ENCODE assay signal across 7 mouse cellular contexts in the genomic region with DNA sequence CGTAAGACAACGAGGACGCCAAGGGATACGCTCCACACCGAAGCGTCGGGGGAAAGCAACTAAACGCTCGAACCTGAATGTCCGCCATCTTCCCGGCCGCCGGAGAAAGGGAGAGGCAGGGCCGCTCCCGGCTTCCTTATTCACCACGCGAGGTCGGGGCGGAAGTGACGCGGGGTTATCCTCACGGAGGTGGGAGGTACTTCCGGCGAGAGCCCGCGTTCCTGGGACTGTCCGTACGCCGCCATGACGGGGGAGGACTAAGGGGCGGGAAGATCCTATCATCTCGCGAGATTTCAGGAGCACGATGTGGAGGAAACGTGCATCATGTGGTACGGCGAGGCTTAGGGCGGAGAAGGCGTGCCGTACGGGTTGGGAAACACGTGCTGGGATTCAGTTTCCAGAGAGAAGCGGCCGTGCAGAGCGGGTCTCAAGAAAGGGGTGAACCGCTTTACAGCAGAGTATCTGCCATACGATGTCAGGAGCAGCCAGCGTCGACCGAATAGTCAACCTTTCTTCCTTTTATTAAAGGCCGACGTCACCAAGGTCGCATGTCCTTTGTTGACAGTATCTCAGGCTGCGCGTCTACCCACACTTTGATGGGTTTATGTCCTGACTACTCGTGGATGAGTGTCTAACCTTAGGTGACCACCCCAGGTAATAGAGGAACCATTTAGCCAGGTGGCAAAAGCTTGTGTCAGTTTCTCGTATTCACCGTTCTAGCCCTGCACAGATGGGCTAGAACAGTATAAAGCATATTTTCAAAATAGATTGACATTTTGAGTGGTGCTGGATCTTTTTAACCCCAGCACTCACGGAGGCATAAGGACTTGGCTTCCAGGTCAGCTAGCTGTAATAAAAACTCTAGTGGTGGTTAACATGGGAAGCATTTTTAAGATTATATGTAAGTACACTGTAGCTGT. TPM values are rescaled to one million over a fixed set of nuclear protein-coding genes. Genes with fewer than 3 reads are reported as not detected.
A peak's percentile ranks its signal among the peaks of the same experiment; 100 is the strongest.
DNase-seq lines count a peak whose midpoint lies in the region; ATAC-seq and TF ChIP-seq lines count a peak whose summit lies in the region.

A gene (minus strand): TSS at position 216 of the 920 bp plus-strand sequence.

- H3K27ac ChIP-seq in embryonic facial prominence, embryonic 10.5 days (replicated peaks): peak within 1 kb of the TSS; percentile 96
- H3K27ac ChIP-seq in intestine, postnatal 0 days (ENCODE audit: low read depth, low read length): peak within 1 kb of the TSS; percentile 86
- H3K27ac ChIP-seq in midbrain, embryonic 12.5 days (replicated peaks): peak within 1 kb of the TSS; percentile 85
- peak within 1 kb of the TSS; percentile 75 for H3K27ac ChIP-seq in small intestine, adult 2 months (ENCODE audit: insufficient read depth, low read depth, low read length)

- intact Hi-C loops in left cerebral cortex, postnatal 4 days (cut with DNase I): no loop called here

- no peak for TF ChIP-seq CTCF in intestine, postnatal 0 days (IDR thresholded peaks at IDR 0.05; ENCODE audit: low read depth)
- TF ChIP-seq CTCF in small intestine, adult 2 months (IDR thresholded peaks at IDR 0.05; ENCODE audit: extremely low read depth, insufficient read length, insufficient replicate concordance, low read depth, low read length): no peak

- peak; percentile 99 for DNase-seq in adrenal gland, postnatal 10 days
- DNase-seq in embryonic facial prominence, embryonic 10.5 days (ENCODE audit: low spot score): peak; percentile 99
- peak; percentile 95 for DNase-seq in gonadal fat pad, adult 2 months (ENCODE audit: low read depth)
- peak; percentile 99 for DNase-seq in left cerebral cortex, postnatal 4 days

- peak within 1 kb of the TSS; percentile 88 for H3K9ac ChIP-seq in intestine, postnatal 0 days (ENCODE audit: low read depth, low read length)
- peak within 1 kb of the TSS; percentile 97 for H3K9ac ChIP-seq in midbrain, embryonic 12.5 days (replicated peaks)

- WGBS in embryonic facial prominence, embryonic 10.5 days: under 1% methylated on average over 59 of the region's 59 CpGs
- WGBS in intestine, postnatal 0 days: under 1% methylated on average over 59 of the region's 59 CpGs
- under 1% methylated on average over 59 of the region's 59 CpGs for WGBS in midbrain, embryonic 12.5 days
- under 1% methylated on average over 59 of the region's 59 CpGs for WGBS in small intestine, adult 2 months

- ATAC-seq in intestine, postnatal 0 days: peak; percentile 84
- peak; percentile 80 for ATAC-seq in midbrain, embryonic 12.5 days (ENCODE audit: low FRiP score, low read depth)

- H3K27me3 ChIP-seq in embryonic facial prominence, embryonic 10.5 days (replicated peaks; ENCODE audit: low read depth, poor library complexity, severe bottlenecking): no peaks in the 10 kb centered on the region
- H3K27me3 ChIP-seq in intestine, postnatal 0 days (replicated peaks; ENCODE audit: control insufficient read depth, insufficient read depth, low read length): no peaks in the 10 kb centered on the region
- no peaks in the 10 kb centered on the region for H3K27me3 ChIP-seq in midbrain, embryonic 12.5 days
- H3K27me3 ChIP-seq in small intestine, adult 2 months (ENCODE audit: control insufficient read depth, insufficient read depth, low read length): no peaks in the 10 kb centered on the region

- TF ChIP-seq POLR2A in small intestine, adult 2 months (IDR thresholded peaks at IDR 0.05; ENCODE audit: low read depth, low read length): peak; percentile 51; the same call in 1 of the 2 replicates

- peaks cover 73% of the 10 kb centered on the region for H3K36me3 ChIP-seq in embryonic facial prominence, embryonic 10.5 days (replicated peaks)
- H3K36me3 ChIP-seq in intestine, postnatal 0 days (ENCODE audit: control insufficient read depth, insufficient read depth): peaks cover 58% of the 10 kb centered on the region
- H3K36me3 ChIP-seq in midbrain, embryonic 12.5 days: peaks cover 65% of the 10 kb centered on the region
- H3K36me3 ChIP-seq in small intestine, adult 2 months (ENCODE audit: control insufficient read depth, insufficient read depth, low read length): peaks cover 49% of the 10 kb centered on the region

- H3K4me1 ChIP-seq in embryonic facial prominence, embryonic 10.5 days: peaks cover 58% of the 10 kb centered on the region
- H3K4me1 ChIP-seq in intestine, postnatal 0 days (replicated peaks; ENCODE audit: control insufficient read depth, insufficient read depth, low read length): peaks cover 5% of the 10 kb centered on the region; the same call in 1 of the 2 replicates
- peaks cover 54% of the 10 kb centered on the region for H3K4me1 ChIP-seq in midbrain, embryonic 12.5 days
- peaks cover 20% of the 10 kb centered on the region; the same call in 1 of the 2 replicates for H3K4me1 ChIP-seq in small intestine, adult 2 months (ENCODE audit: control insufficient read depth, insufficient read depth, insufficient read length, low read length)

- no peaks in the 10 kb centered on the region for H3K9me3 ChIP-seq in embryonic facial prominence, embryonic 10.5 days
- no peaks in the 10 kb centered on the region for H3K9me3 ChIP-seq in intestine, postnatal 0 days (ENCODE audit: control insufficient read depth)
- H3K9me3 ChIP-seq in midbrain, embryonic 12.5 days: no peaks in the 10 kb centered on the region

- peak within 1 kb of the TSS; percentile 78 for H3K4me2 ChIP-seq in intestine, postnatal 0 days (replicated peaks; ENCODE audit: low read depth)
- H3K4me2 ChIP-seq in midbrain, embryonic 12.5 days (replicated peaks): peak within 1 kb of the TSS; percentile 86

- H3K4me3 ChIP-seq in embryonic facial prominence, embryonic 10.5 days: peak within 1 kb of the TSS; percentile 88
- peak within 1 kb of the TSS; percentile 68 for H3K4me3 ChIP-seq in intestine, postnatal 0 days (ENCODE audit: low read depth, low read length)
- H3K4me3 ChIP-seq in midbrain, embryonic 12.5 days: peak within 1 kb of the TSS; percentile 88
- peak within 1 kb of the TSS; percentile 69 for H3K4me3 ChIP-seq in small intestine, adult 2 months (ENCODE audit: low read depth, low read length)

RNA-seq across cellular contexts. Expression of the gene that starts here (rescaled TPM):
- 1,000 to 10,000 TPM; 1,283 to 1,295 TPM for total RNA-seq in adrenal gland, postnatal 10 days (2021)
- polyA plus RNA-seq in embryonic facial prominence, embryonic 10.5 days (2016; fragmentation: Nextera tagmentation; extraction: Ambion mirVana): 1,885 and 1,917 TPM in 2 replicates
- 218 and 429 TPM in 2 replicates for polyA plus RNA-seq in gonadal fat pad, adult 2 months (2012; rRNA removed)
- 1,691 and 1,755 TPM in 2 replicates for polyA plus RNA-seq in intestine, postnatal 0 days (2015; fragmentation: Nextera tagmentation; extraction: Ambion mirVana)
- total RNA-seq in left cerebral cortex, postnatal 4 days (2021): 100 to 1,000 TPM; 707 to 729 TPM
- 1,160 and 1,195 TPM in 2 replicates for polyA plus RNA-seq in midbrain, embryonic 12.5 days (2016; fragmentation: Nextera tagmentation; extraction: Ambion mirVana)
- 159 and 207 TPM in 2 replicates for polyA plus RNA-seq in small intestine, adult 2 months (2012; rRNA removed)

Comparison
In these comparisons a context has a peak if more than half of its experiments do, and no peak if none do; other contexts are left out.
1. Peak in every context shown above with its lines: DNase-seq, ATAC-seq, H3K4me3 ChIP-seq and H3K27ac ChIP-seq.